Mouse (Mus musculus) limb, embryonic 11.5 days (tissue): ENCODE measurements around the gene Pafah1b3. TPM values are rescaled to one million over a fixed set of nuclear protein-coding genes. Genes with fewer than 3 reads are reported as not detected.
A peak's percentile ranks its signal among the peaks of the same experiment; 100 is the strongest.

Experiments
- ATAC-seq: fragments of 200-750 bp; cut with Nextera tagmentation; 2 replicates; pipeline ENCODE4 v1.8.0; 2017; ENCODE audit warnings: low read depth; ENCODE audit not compliant: insufficient number of reproducible peaks, low FRiP score, low TSS enrichment
- DNase-seq: peaks from one replicate; pipeline ENCODE4 v3.0.0-alpha.2; 2015; ENCODE audit warnings: low spot score
- H3K27ac ChIP-seq: fragments of 300-500 bp; sonication (generic); replicated peaks from 2 replicates; pipeline ENCODE4 v1.5.1; 2014; ENCODE audit warnings: low read depth, mild to moderate bottlenecking, low read length
- H3K27me3 ChIP-seq: fragments of 300-500 bp; sonication (generic); 2 replicates; pipeline ENCODE4 v1.6.1; 2014; ENCODE audit warnings: mild to moderate bottlenecking, low read length, mixed read lengths; ENCODE audit not compliant: control insufficient read depth, insufficient read depth
- H3K36me3 ChIP-seq: fragments of 300-500 bp; sonication (generic); 2 replicates; pipeline ENCODE4 v1.6.1; 2014; ENCODE audit warnings: mild to moderate bottlenecking, low read length, moderate library complexity, mixed read lengths; ENCODE audit not compliant: control insufficient read depth, insufficient read depth
- H3K4me1 ChIP-seq: fragments of 300-500 bp; sonication (generic); 2 replicates; pipeline ENCODE4 v1.6.1; 2014; ENCODE audit warnings: low read length, mixed read lengths; ENCODE audit not compliant: control insufficient read depth, insufficient read depth
- H3K4me2 ChIP-seq: fragments of 300-500 bp; sonication (generic); 2 replicates; pipeline ENCODE4 v1.6.1; 2014; ENCODE audit warnings: low read depth, mild to moderate bottlenecking, moderate library complexity; ENCODE audit not compliant: severe bottlenecking
- H3K4me3 ChIP-seq: fragments of 300-500 bp; sonication (generic); 2 replicates; pipeline ENCODE4 v1.5.1; 2014; ENCODE audit warnings: low read depth, low read length
- H3K9ac ChIP-seq: fragments of 300-500 bp; sonication (generic); 2 replicates; pipeline ENCODE4 v1.6.1; 2014; ENCODE audit warnings: mild to moderate bottlenecking, low read length
- H3K9me3 ChIP-seq: fragments of 300-500 bp; sonication (generic); 2 replicates; pipeline ENCODE4 v1.6.1; 2016; ENCODE audit warnings: low read length; ENCODE audit not compliant: control insufficient read depth
- WGBS: fragments of 180-500 bp; shearing (Covaris S2); extraction: QIAGEN DNeasy Blood & Tissue Kit; methylation state at CpG from one replicate; pipeline ENCODE4 v1.1.7; 2014; 5-methylcytosine and 5-hydroxymethylcytosine counted together
- polyA plus RNA-seq: library from polyadenylated mRNA; unstranded; fragments of >200 nt; fragmentation: Nextera tagmentation; extraction: Ambion mirVana; gene quantifications from 2 replicates; pipeline ENCODE4 v1.2.1, GENCODE M21; 2014

Pafah1b3 gene
- polyA plus RNA-seq, 1 experiment from 2014 or later: 261 TPM

DNA sequence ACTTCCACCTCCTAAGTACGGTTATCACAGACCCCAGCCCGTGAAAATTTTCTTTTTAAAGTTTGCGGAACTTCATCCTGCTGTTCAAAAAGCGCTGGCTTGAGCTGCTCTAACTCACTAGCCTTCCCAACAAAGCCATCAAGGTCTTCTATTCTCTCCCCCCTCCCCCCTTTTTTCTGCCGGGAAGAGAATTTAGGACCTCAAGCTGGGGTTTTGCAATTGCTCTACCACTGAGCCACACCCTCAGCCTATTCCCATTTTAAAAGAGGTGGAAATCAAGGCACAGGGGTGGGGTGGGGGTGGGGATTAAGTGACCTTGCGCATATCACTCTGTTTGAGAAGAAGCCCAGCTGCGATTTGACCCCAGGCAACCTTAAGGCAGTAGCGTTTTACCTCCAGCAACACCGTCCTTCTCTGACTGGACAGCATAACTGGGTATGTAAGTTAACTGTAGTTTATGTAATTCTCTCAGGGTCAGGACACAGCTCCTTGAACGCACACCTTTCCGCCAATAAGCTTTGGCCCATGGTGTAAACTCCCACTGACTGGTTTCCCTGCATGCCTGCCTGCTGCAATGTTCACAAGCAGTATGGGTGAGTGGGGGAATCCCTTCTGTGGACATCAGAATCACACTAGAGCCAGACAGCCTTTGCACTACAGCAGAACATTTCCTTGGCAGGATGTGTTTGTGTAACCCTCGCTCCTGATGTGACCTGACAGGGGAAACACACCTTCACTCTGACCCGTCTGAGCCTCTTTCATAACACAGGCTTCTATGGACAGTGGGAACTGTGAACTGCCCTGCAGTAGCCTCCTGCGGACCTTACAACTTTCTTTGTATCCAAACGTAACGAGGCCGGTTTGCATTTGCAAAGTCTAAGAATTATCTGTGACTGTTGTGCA is 33.6 kb downstream of the Pafah1b3 start:
- H3K27ac ChIP-seq: no peak overlapping the region
- no peaks in the 10 kb centered on the region for H3K9me3 ChIP-seq
- H3K4me2 ChIP-seq: no peak overlapping the region
- WGBS: 29% methylated on average over 17 of the region's 17 CpGs
- H3K9ac ChIP-seq: no peak overlapping the region
- H3K4me3 ChIP-seq: no peak overlapping the region
- H3K27me3 ChIP-seq: no peaks in the 10 kb centered on the region
- H3K36me3 ChIP-seq: no peaks in the 10 kb centered on the region
- DNase-seq (no peak), ATAC-seq (no peak)
- H3K4me1 ChIP-seq: peaks cover 11% of the 10 kb centered on the region

DNA sequence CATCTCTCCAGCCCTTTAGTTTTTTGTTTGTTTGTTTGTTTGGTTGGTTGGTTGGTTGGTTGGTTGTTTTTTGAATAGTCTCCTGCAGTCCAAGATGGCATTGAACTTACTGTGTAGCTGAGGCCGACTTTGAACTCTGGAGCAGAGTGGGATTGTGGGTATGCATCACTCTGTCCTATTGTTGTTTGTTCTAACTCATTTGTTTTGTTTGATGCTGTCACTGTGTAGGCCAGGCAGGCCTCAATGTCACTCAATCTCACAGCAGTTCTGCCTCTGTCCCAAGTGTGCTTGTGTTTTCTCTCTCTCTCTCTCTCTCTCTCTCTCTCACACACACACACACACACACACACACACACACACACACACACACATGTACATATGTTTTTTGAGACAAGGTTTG is 35.9 kb downstream of the Pafah1b3 start:
- H3K4me3 ChIP-seq: no peak overlapping the region
- H3K4me1 ChIP-seq: peaks cover 4% of the 10 kb centered on the region
- no peak for DNase-seq
- H3K9ac ChIP-seq: no peak overlapping the region
- H3K9me3 ChIP-seq: no peaks in the 10 kb centered on the region
- H3K4me2 ChIP-seq: no peak overlapping the region
- H3K36me3 ChIP-seq: no peaks in the 10 kb centered on the region
- H3K27me3 ChIP-seq: no peaks in the 10 kb centered on the region
- 91% methylated on average over 1 of the region's 1 CpGs for WGBS
- H3K27ac ChIP-seq: no peak overlapping the region
- no peak for ATAC-seq

DNA sequence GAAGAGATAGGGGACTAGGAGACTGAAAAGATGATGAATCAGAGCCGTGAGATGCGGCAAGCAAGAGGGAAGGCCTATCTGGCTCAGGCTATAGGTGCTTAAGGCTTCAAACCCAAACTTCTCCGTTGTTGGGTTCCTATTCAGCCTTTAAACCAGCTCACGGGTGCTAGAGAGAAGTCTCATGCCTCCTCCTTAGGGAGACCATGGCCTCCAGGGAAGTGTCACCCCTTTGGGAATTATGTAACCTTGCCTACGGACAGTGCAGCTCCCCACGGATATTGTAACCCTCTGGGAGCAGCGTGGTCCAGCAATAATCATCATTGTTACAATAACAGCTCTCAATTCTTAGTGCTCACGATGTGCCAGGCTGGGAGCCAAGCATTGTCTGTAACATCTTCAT is 46.0 kb downstream of the Pafah1b3 start:
- H3K4me3 ChIP-seq: peak overlapping the region; percentile 99; the same call in 1 of the 2 replicates
- H3K27ac ChIP-seq: no peak overlapping the region
- H3K9me3 ChIP-seq: no peaks in the 10 kb centered on the region
- no peak for DNase-seq
- H3K4me2 ChIP-seq: peak overlapping the region; percentile 83; the same call in 1 of the 2 replicates
- WGBS: 14% methylated on average over 8 of the region's 8 CpGs
- H3K4me1 ChIP-seq: peaks cover 27% of the 10 kb centered on the region
- H3K27me3 ChIP-seq: no peaks in the 10 kb centered on the region
- H3K9ac ChIP-seq: peak overlapping the region; percentile 3; the same call in 1 of the 2 replicates
- no peaks in the 10 kb centered on the region for H3K36me3 ChIP-seq
- no peak for ATAC-seq

DNA sequence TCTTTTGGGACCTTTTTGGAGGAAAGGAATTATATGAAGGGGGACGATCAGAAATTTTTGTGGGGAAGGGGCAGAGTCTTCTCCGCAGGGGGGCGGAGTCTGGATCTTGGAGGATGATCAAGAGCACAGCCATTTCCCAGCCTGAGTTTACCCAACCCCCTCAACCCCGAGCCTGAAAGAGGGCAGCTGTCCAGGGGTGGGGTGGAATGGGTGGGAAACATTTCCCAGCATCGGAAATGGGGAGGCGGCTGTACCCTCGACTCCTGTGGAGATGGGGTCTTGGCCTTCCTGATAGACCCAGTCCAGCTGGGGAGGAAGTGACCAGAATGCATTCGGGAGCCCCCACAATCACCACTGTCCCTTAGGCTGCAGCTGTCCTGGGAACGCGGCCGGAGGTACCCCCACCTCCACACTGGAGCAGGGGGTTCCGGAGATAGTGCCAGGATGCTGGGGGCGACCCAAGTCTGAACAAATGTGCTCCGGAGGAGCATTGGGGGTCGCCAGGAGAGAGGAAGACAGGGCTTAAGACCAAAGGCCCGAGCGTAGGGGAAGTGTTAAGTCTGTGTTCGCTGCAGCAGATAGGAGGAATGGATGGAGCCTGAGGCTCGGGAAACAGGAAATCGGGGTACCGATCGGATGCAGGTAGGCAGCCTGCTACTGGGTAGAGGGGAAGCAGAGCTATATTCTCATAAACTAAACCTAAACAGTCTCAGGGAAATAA is 46.6 kb downstream of the Pafah1b3 start:
- Histone ChIP-seq H3K27me3 (no peaks in the 10 kb centered on the region), H3K4me3 (peak overlapping the region; percentile 99), H3K9ac (peak overlapping the region; percentile 42; the same call in 1 of the 2 replicates), H3K4me2 (peak overlapping the region; percentile 83), H3K9me3 (no peaks in the 10 kb centered on the region), H3K4me1 (peaks cover 33% of the 10 kb centered on the region), H3K36me3 (0 out of 2 replicates have a peak, but pooled peaks cover 3% of the 10 kb centered on the region), H3K27ac (peak overlapping the region; percentile 66)
- no peak for ATAC-seq
- peak; percentile 74 for DNase-seq
- WGBS: 3% methylated on average over 22 of the region's 22 CpGs

DNA sequence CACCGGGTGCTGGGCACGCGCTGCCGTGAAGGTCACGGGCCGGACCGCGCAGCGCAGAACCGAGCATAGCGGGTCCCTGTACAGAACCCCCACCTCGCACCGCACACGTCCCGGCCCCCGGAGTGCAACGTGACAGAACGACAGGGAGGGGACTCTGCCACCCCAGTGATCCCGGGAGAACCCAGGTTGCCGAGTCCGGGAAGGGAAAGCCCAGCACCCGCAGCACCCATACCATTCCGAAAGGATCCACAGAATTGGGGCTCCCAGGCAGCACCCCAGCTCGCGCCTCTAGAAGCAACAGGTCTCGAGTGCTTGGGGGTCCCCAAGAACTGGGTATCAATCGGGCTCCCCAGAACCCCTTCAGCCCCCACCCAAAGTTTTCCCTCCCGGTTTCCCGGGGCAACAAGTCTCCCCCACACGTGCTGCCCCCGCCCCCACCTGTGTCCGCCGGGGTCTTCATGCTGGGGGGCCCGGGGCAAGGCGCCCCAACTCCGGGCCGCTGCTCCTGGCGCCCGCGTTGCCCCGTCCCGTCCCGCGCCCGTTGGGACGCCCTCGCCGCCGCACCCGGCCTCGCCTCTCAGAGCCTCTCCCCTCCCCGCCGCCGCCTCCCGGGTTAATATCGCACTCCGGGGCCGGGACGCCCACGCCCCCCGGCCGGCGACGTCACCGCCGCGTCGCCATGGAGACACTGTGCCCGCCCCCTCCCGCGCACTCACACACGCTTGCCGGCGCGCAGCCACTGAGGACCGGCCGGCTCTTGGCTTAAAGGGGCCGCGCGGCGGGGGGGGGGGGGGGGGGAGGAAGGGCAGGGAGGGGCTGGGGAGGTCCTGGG is 47.4 kb downstream of the Pafah1b3 start, which contains the start of gene Erf:
Erf (minus strand) TSS at position 621 of the 832 bp plus-strand sequence.
- Histone ChIP-seq H3K27me3 (no peaks in the 10 kb centered on the region), H3K27ac (peak within 1 kb of the TSS; percentile 99), H3K9me3 (no peaks in the 10 kb centered on the region), H3K9ac (peak within 1 kb of the TSS; percentile 88), H3K4me3 (peak within 1 kb of the TSS; percentile 99), H3K4me1 (peaks cover 33% of the 10 kb centered on the region), H3K36me3 (peaks cover 3% of the 10 kb centered on the region; the same call in 1 of the 2 replicates), H3K4me2 (peak within 1 kb of the TSS; percentile 83)
- under 1% methylated on average over 73 of the region's 81 CpGs for WGBS
- ATAC-seq: peak; percentile 74
- DNase-seq: peak; percentile 98

DNA sequence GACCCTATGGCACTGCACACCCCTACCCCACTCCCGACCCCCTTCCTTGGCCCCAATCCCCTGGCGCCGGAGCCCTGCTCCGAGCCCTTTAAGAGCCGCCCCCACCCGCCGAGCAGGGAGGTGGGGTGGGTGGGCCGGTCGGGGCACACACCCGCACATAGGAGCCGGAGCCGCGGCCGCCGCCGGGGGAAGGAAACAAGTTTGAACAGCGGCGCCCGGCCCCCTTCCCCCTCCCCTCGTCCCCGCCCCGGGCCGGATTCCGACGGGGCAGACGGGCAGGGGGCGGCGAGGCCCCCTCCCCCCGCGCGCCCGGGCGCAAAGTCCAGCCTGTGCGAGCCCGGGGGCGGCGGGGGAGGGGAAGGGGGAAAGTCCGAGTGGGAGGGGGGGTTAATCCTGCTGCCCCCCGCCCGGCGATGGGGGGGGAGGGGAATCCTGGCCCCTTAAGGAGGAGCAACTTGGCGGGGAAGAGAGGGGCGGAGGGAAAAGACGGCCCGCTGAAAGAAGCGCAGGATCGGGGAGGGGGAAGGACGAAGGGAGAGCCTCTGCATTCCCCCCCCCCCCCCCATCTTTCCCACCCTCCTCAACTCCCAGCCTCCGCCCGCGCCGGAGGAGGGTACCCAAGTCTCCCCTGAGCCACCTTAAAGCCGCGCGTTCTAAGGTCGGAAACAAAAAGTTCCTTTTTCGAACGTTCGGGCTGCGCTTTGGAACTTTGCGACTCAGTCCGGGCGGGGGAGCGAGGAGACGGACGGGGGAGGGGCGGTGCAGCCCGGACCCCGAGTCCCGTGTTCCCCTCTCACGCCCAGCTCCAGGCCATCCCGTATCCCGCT is 48.3 kb downstream of the Pafah1b3 start:
- Histone ChIP-seq H3K36me3 (peaks cover 8% of the 10 kb centered on the region), H3K27me3 (no peaks in the 10 kb centered on the region), H3K4me1 (peaks cover 33% of the 10 kb centered on the region), H3K4me3 (peak overlapping the region; percentile 99), H3K9me3 (no peaks in the 10 kb centered on the region), H3K9ac (peak overlapping the region; percentile 88), H3K4me2 (peak overlapping the region; percentile 83), H3K27ac (peak overlapping the region; percentile 99)
- DNase-seq (peak; percentile 90), ATAC-seq (peak; percentile 65)
- 0% methylated on average over 46 of the region's 73 CpGs for WGBS

DNA sequence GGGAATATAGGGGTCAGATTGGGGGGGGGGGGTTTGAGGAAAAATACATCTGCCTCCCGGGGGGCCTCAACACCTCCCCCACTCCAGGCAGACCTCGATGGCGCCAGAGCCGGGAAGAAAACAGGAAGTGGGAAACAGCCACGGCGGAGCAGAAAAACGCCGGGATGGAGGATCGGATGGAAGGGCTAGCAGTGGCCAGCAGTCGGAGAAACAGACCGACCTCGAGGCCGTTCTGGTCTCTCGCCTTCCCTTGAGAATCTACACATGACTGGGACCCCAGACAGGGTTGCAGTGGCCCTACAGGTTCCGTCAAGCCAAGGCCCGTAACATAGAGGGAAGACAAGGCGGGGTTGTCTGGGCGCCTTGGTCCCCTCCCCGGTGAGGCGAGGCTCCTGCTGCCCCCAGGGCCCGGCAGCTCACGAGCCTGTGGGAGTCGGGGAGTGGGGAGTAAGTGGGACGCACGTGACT is 48.9 kb downstream of the Pafah1b3 start:
- ATAC-seq (no peak), DNase-seq (peak; percentile 71)
- 0% methylated on average over 24 of the region's 25 CpGs for WGBS

More for the DNA sequence above, 48.9 kb downstream of the Pafah1b3 start:
- H3K4me2 ChIP-seq: peak overlapping the region; percentile 83
- H3K27ac ChIP-seq: peak overlapping the region; percentile 99
- H3K9me3 ChIP-seq: no peaks in the 10 kb centered on the region
- H3K4me1 ChIP-seq: peaks cover 33% of the 10 kb centered on the region
- H3K9ac ChIP-seq: peak overlapping the region; percentile 88
- peaks cover 8% of the 10 kb centered on the region for H3K36me3 ChIP-seq
- H3K4me3 ChIP-seq: peak overlapping the region; percentile 99
- no peaks in the 10 kb centered on the region for H3K27me3 ChIP-seq
